8 mouse cellular contexts compared by ENCODE assay signal in genomic region chr2:127444055-127444789, GRCm38 (mm10). TPM values are rescaled to one million over a fixed set of nuclear protein-coding genes. Genes with fewer than 3 reads are reported as not detected.
A peak's percentile ranks its signal among the peaks of the same experiment; 100 is the strongest.
DNase-seq lines count a peak whose midpoint lies in the region; ATAC-seq lines count a peak whose summit lies in the region.

Fahd2a (minus strand) TSS chr2:127444565.

- peaks cover 10% of the 10 kb centered on the region for H3K4me1 ChIP-seq in hindbrain, embryonic 12.5 days

- ATAC-seq in hindbrain, embryonic 12.5 days (ENCODE audit: low FRiP score) = peak; percentile 90

- no peak within 1 kb of the TSS for H3K27ac ChIP-seq in hindbrain, embryonic 12.5 days

- H3K4me2 ChIP-seq in hindbrain, embryonic 12.5 days (replicated peaks) = peak within 1 kb of the TSS; percentile 55

- H3K9me3 ChIP-seq in hindbrain, embryonic 12.5 days (replicated peaks) = no peaks in the 10 kb centered on the region

- peak within 1 kb of the TSS; percentile 68 for H3K4me3 ChIP-seq in hindbrain, embryonic 12.5 days

- peak within 1 kb of the TSS; percentile 68 for H3K9ac ChIP-seq in hindbrain, embryonic 12.5 days

- H3K36me3 ChIP-seq in hindbrain, embryonic 12.5 days = peaks cover 5% of the 10 kb centered on the region; the same call in 1 of the 2 replicates

- 3% methylated on average over 37 of the region's 37 CpGs for WGBS in hindbrain, embryonic 12.5 days

- peak; percentile 86 for DNase-seq in Muller cell, postnatal 12 days (ENCODE audit: inconsistent ontology term)
- DNase-seq in cerebellum, postnatal 10 days = peak; percentile 96 to 97
- DNase-seq in frontal cortex, postnatal 10 days (ENCODE audit: low spot score in 2 of 2) = peak; percentile 82 to 86
- peak; percentile 85 to 91 for DNase-seq in layer of hippocampus, postnatal 14 days (ENCODE audit: low spot score in 2 of 2)
- peak; percentile 87 for DNase-seq in lung, postnatal 14 days
- DNase-seq in retina, adult 2 months (ENCODE audit: low read depth, low spot score) = peak; percentile 82
- peak; percentile 82 to 89 for DNase-seq in thymus, postnatal 36 days

- H3K27me3 ChIP-seq in hindbrain, embryonic 12.5 days = no peaks in the 10 kb centered on the region; the same call in 1 of the 2 replicates

RNA-seq across cellular contexts. Expression of gene Fahd2a, which starts in this region (rescaled TPM):
- 29.4 and 30.8 TPM in 2 replicates for polyA plus RNA-seq in hindbrain, embryonic 12.5 days (2016; fragmentation: Nextera tagmentation; extraction: Ambion mirVana)
- total RNA-seq in layer of hippocampus, postnatal 14 days (2021) = 10 to 100 TPM; 17.7 to 18.4 TPM
